Comparison of ENCODE assay signal across 7 mouse cellular contexts in the genomic region with DNA sequence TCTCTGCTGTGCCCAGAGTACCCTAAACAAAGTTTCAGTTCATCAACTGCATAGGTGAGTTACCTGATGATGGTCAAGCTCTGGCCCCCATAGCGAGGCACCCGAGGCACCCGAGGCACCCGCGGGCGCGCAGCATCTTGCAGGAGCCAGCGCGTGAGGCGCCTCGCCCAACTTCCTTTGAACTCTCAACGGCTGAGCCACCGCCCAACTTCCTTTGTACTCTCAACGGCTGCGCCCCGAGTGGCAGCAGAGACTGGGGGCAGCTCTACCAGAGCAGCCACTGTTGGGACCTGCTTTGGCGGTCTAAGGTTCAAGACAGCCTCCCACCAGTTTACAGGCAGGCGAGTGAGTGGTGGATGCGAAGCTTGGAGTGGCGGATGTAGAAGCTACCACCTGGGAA. TPM values are rescaled to one million over a fixed set of nuclear protein-coding genes. Genes with fewer than 3 reads are reported as not detected.
A peak's percentile ranks its signal among the peaks of the same experiment; 100 is the strongest.
DNase-seq lines count a peak whose midpoint lies in the region; ATAC-seq and TF ChIP-seq lines count a peak whose summit lies in the region.
"Not testable (repeated sequence)": the region's sequence is repeated elsewhere in the genome, so short reads cannot be mapped to it uniquely, and the experiment has no call there.

A gene (minus strand): TSS at position 153 of the 400 bp plus-strand sequence.

- not testable (repeated sequence) for H3K9me3 ChIP-seq in forebrain, embryonic 13.5 days (replicated peaks); heart, embryonic 11.5 days (replicated peaks; ENCODE audit: control insufficient read depth, low read length); hindbrain, postnatal 0 days (ENCODE audit: low read length); liver, postnatal 0 days (ENCODE audit: low read length)

- not testable (repeated sequence) for H3K4me3 ChIP-seq in forebrain, embryonic 13.5 days; heart, embryonic 11.5 days (ENCODE audit: low read depth, low read length); hindbrain, postnatal 0 days (ENCODE audit: low read length); left cerebral cortex, adult 2 months; liver, postnatal 0 days (ENCODE audit: low read depth, low read length); myocyte

- not testable (repeated sequence) for TF ChIP-seq CTCF in hindbrain, postnatal 0 days (IDR thresholded peaks at IDR 0.05; ENCODE audit: low read depth); left cerebral cortex, adult 2 months (IDR thresholded peaks at IDR 0.05); liver, postnatal 0 days (IDR thresholded peaks at IDR 0.05; ENCODE audit: low read depth)

- not testable (repeated sequence) for H3K4me1 ChIP-seq in forebrain, embryonic 13.5 days; heart, embryonic 11.5 days (ENCODE audit: control insufficient read depth, insufficient read depth, low read length); hindbrain, postnatal 0 days (ENCODE audit: insufficient read depth, low read length); liver, postnatal 0 days (ENCODE audit: insufficient read depth)

- H3K27ac ChIP-seq in forebrain, embryonic 13.5 days; heart, embryonic 11.5 days (ENCODE audit: low read depth, low read length); hindbrain, postnatal 0 days; left cerebral cortex, adult 2 months; liver, postnatal 0 days (ENCODE audit: low read depth): not testable (repeated sequence)

- not testable (repeated sequence) for ATAC-seq in forebrain, embryonic 13.5 days; heart, embryonic 11.5 days (replicated peaks; ENCODE audit: insufficient number of reproducible peaks, low FRiP score, low TSS enrichment); hindbrain, postnatal 0 days
- ATAC-seq in liver, postnatal 0 days: peak; percentile 56

- not testable (repeated sequence) for H3K4me2 ChIP-seq in forebrain, embryonic 13.5 days; heart, embryonic 11.5 days; hindbrain, postnatal 0 days (ENCODE audit: low read depth, low read length); liver, postnatal 0 days (ENCODE audit: low read depth, low read length); myocyte (ENCODE audit: low read depth)

- H3ac ChIP-seq in myocyte (ENCODE audit: control insufficient read depth, insufficient read length): not testable (repeated sequence)

- H3K79me2 ChIP-seq in myocyte (ENCODE audit: control insufficient read depth, insufficient read depth): not testable (repeated sequence)

- intact Hi-C loops in left cerebral cortex, adult 2 months (cut with DNase I): not testable (repeated sequence)

- not testable (repeated sequence) for TF ChIP-seq POLR2A in myocyte (IDR thresholded peaks at IDR 0.05; ENCODE audit: insufficient read length, low read depth)

- WGBS in forebrain, embryonic 13.5 days: no CpG with 5 or more reads among the region's 20 CpGs
- WGBS in heart, embryonic 11.5 days (ENCODE audit: insufficient replicate concordance): no CpG with 5 or more reads among the region's 20 CpGs
- no CpG with 5 or more reads among the region's 20 CpGs for WGBS in hindbrain, postnatal 0 days
- WGBS in liver, postnatal 0 days (ENCODE audit: insufficient replicate concordance): no CpG with 5 or more reads among the region's 20 CpGs

- H3K27me3 ChIP-seq in forebrain, embryonic 13.5 days; heart, embryonic 11.5 days (ENCODE audit: control insufficient read depth, insufficient read depth, low read length); hindbrain, postnatal 0 days (ENCODE audit: insufficient read depth, low read length); liver, postnatal 0 days (ENCODE audit: insufficient read depth, low read length); myocyte (ENCODE audit: control insufficient read depth, insufficient read depth, insufficient read length): not testable (repeated sequence)

- H3K9ac ChIP-seq in forebrain, embryonic 13.5 days; heart, embryonic 11.5 days (ENCODE audit: low read depth, low read length); hindbrain, postnatal 0 days (replicated peaks; ENCODE audit: low read length); liver, postnatal 0 days (replicated peaks): not testable (repeated sequence)

- not testable (repeated sequence) for DNase-seq in adrenal gland, postnatal 4 days (ENCODE audit: low spot score in 2 of 2); hindbrain, postnatal 0 days (ENCODE audit: low spot score); left cerebral cortex, adult 2 months (ENCODE audit: extremely low spot score in 1 of 2, low spot score in 2 of 2); liver, postnatal 0 days

- H3K36me3 ChIP-seq in forebrain, embryonic 13.5 days (ENCODE audit: poor library complexity, severe bottlenecking); heart, embryonic 11.5 days (ENCODE audit: control insufficient read depth, insufficient read depth, low read length); hindbrain, postnatal 0 days (ENCODE audit: insufficient read depth, low read length); liver, postnatal 0 days (replicated peaks; ENCODE audit: insufficient read depth, low read length); myocyte (ENCODE audit: control insufficient read depth, insufficient read depth): not testable (repeated sequence)

- TF ChIP-seq EP300 in liver, postnatal 0 days (IDR thresholded peaks at IDR 0.05; ENCODE audit: low read depth): not testable (repeated sequence)

RNA-seq across cellular contexts. Expression of the gene that starts here (rescaled TPM):
- 100 to 1,000 TPM; 121 to 138 TPM for total RNA-seq in adrenal gland, postnatal 4 days (2021)
- 191 and 194 TPM in 2 replicates for polyA plus RNA-seq in forebrain, embryonic 13.5 days (2015; fragmentation: Nextera tagmentation; extraction: Ambion mirVana)
- polyA plus RNA-seq in heart, embryonic 11.5 days (2014; fragmentation: Nextera tagmentation; extraction: Ambion mirVana): 239 and 247 TPM in 2 replicates
- 165 and 200 TPM in 2 replicates for total RNA-seq in hindbrain, postnatal 0 days (2014; rRNA removed)
- polyA plus RNA-seq in hindbrain, postnatal 0 days (2015; fragmentation: Nextera tagmentation; extraction: Ambion mirVana): 212 and 223 TPM in 2 replicates
- 100 to 1,000 TPM; 137 to 143 TPM for total RNA-seq in left cerebral cortex, adult 2 months (2021)
- polyA plus RNA-seq in liver, postnatal 0 days (2015; fragmentation: Nextera tagmentation; extraction: Ambion mirVana): 219 and 220 TPM in 2 replicates
- 181 TPM for polyA plus RNA-seq in myocyte (2012; fragmentation: generic; extraction: Trizol)
